Mouse (Mus musculus): ENCODE results near the gene Cdkn1b. TPM values are rescaled to one million over a fixed set of nuclear protein-coding genes. Genes with fewer than 3 reads are reported as not detected.

Cdkn1b gene
- polyA plus RNA-seq, 1 experiment from 2014 or later, result 17.0 TPM

Other genes with a start within 250 kb of the Cdkn1b start
- 19.6 and 20.3 TPM in 2 replicates for gene Dusp16, start 127.8 kb upstream of the Cdkn1b start, polyA plus RNA-seq (2015; fragmentation: Nextera tagmentation; extraction: Ambion mirVana)
- gene Crebl2, start 90.2 kb upstream of the Cdkn1b start, polyA plus RNA-seq (2015; fragmentation: Nextera tagmentation; extraction: Ambion mirVana), result 3.4 TPM in 2 replicates
- gene Gpr19, start 21.8 kb upstream of the Cdkn1b start, polyA plus RNA-seq (2015; fragmentation: Nextera tagmentation; extraction: Ambion mirVana), result 6.8 and 7.4 TPM in 2 replicates
- 4.6 and 5.0 TPM in 2 replicates for gene Apold1, start 61.3 kb downstream of the Cdkn1b start, polyA plus RNA-seq (2015; fragmentation: Nextera tagmentation; extraction: Ambion mirVana)
- gene Ddx47, start 91.2 kb downstream of the Cdkn1b start, polyA plus RNA-seq (2015; fragmentation: Nextera tagmentation; extraction: Ambion mirVana), result 101 and 108 TPM in 2 replicates
- 6.8 and 8.3 TPM in 2 replicates for gene Gprc5a, start 145.2 kb downstream of the Cdkn1b start, polyA plus RNA-seq (2015; fragmentation: Nextera tagmentation; extraction: Ambion mirVana)
- gene Gprc5d, start 197.9 kb downstream of the Cdkn1b start, polyA plus RNA-seq (2015; fragmentation: Nextera tagmentation; extraction: Ambion mirVana), result 2.8 and 7.2 TPM in 2 replicates

Measured in embryonic facial prominence, embryonic 15.5 days (tissue).